Mouse (Mus musculus): ENCODE measurements around the gene Slmap. TPM values are rescaled to one million over a fixed set of nuclear protein-coding genes. Genes with fewer than 3 reads are reported as not detected.

Slmap gene
- total and polyA plus RNA-seq, 3 experiments, result 19.0 to 61.0 (median 51.0) TPM

- Histone ChIP-seq H3K27ac (ENCODE audit: insufficient read depth, low read depth) (no peak overlapping the region), H3K4me3 (replicated peaks in 1 of 3; ENCODE audit: low read depth in 2 of 3, low read length in 2 of 3, poor library complexity in 1 of 3) (no peak overlapping the region), H3K9ac (ENCODE audit: insufficient read depth, low read depth) (no peak overlapping the region), H3K9me3 (replicated peaks; ENCODE audit: low read length) (peaks cover 2% of the 10 kb centered on the region), H3K4me1 (ENCODE audit: control insufficient read depth in 1 of 2, insufficient read depth in 2 of 2) (peaks cover 0 to 14% of the 10 kb centered on the region in 2 experiments; a peak in 2 of 4 replicates), H3K36me3 (replicated peaks in 1 of 2; ENCODE audit: control insufficient read depth in 1 of 2, insufficient read depth in 1 of 2, low read length in 1 of 2) (no peaks in the 10 kb centered on the region), H3K4me2 (ENCODE audit: insufficient read depth, low read depth, poor library complexity, severe bottlenecking) (no peak overlapping the region), H3K27me3 (replicated peaks) (no peaks in the 10 kb centered on the region), H3K79me2 (replicated peaks; ENCODE audit: control insufficient read depth, extremely low read depth, insufficient read depth, poor library complexity, severe bottlenecking) (no peaks in the 10 kb centered on the region)
- no peak for TF ChIP-seq E2F4 (IDR thresholded peaks at IDR 0.05; ENCODE audit: insufficient replicate concordance, low read depth, low read length)
- no peak for TF ChIP-seq EP300 (IDR thresholded peaks at IDR 0.05; ENCODE audit: low read length)
- TF ChIP-seq RAD21 (IDR thresholded peaks at IDR 0.05; ENCODE audit: low read depth, low read length), result no peak
- TF ChIP-seq ZKSCAN1 (IDR thresholded peaks at IDR 0.05; ENCODE audit: borderline replicate concordance, low read depth, low read length), result no peak
- no peak for TF ChIP-seq MAZ (IDR thresholded peaks at IDR 0.05; ENCODE audit: low read depth, low read length)
- TF ChIP-seq JUND (conservative IDR thresholded peaks at IDR 0.05; ENCODE audit: low read depth, low read length), result no peak
- no peak for TF ChIP-seq MAX (IDR thresholded peaks at IDR 0.05; ENCODE audit: low read length)
- TF ChIP-seq POLR2AphosphoS2 (IDR thresholded peaks at IDR 0.05; ENCODE audit: low read depth, low read length), result no peak
- no peak for TF ChIP-seq MEF2A (IDR thresholded peaks at IDR 0.05; ENCODE audit: borderline replicate concordance, low read depth, low read length)
- no peak for TF ChIP-seq MYC (IDR thresholded peaks at IDR 0.05; ENCODE audit: low read depth, low read length)
- no peak for TF ChIP-seq TCF12 (IDR thresholded peaks at IDR 0.05; ENCODE audit: low read depth, low read length)
- TF ChIP-seq MXI1 (IDR thresholded peaks at IDR 0.05; ENCODE audit: low read depth, low read length), result no peak
- no peak for TF ChIP-seq CHD2 (IDR thresholded peaks at IDR 0.05; ENCODE audit: low read length)
- no peak for TF ChIP-seq ZMIZ1 (IDR thresholded peaks at IDR 0.05; ENCODE audit: low read depth, low read length)
- no peak for TF ChIP-seq CTCF (conservative IDR thresholded peaks at IDR 0.05 in 1 of 2, IDR thresholded peaks at IDR 0.05 in 1 of 2; ENCODE audit: low read depth in 2 of 2, low read length in 2 of 2)
- no peak for TF ChIP-seq UBTF (IDR thresholded peaks at IDR 0.05; ENCODE audit: low read depth, low read length)
- TF ChIP-seq ZNF384 (IDR thresholded peaks at IDR 0.05; ENCODE audit: low read depth, low read length), result no peak
- DNase-seq (ENCODE audit: extremely low read depth), result peak; percentile 40
- in situ Hi-C loops (cut with MboI; ENCODE audit: low pct_ligation_motif_present, low pct_unique_long_range_greater_than_20kb, low sequenced_read_pairs) (no loop called here), dilution Hi-C loops (cut with MboI; ENCODE audit: extremely low pct_ligation_motif_present, extremely low pct_unique_long_range_greater_than_20kb, low sequenced_read_pairs) (no loop called here)
These were observed 37.4 kb upstream of the Slmap start for GRCm38 (mm10) chr14:26571951-26572675.

- no peaks in the 10 kb centered on the region for H3K27me3 ChIP-seq (replicated peaks)
- H3K4me2 ChIP-seq (ENCODE audit: insufficient read depth, low read depth, poor library complexity, severe bottlenecking), result no peak overlapping the region
- dilution Hi-C loops (cut with MboI; ENCODE audit: extremely low pct_ligation_motif_present, extremely low pct_unique_long_range_greater_than_20kb, low sequenced_read_pairs), result no loop called here
- no peak overlapping the region for H3K9ac ChIP-seq (ENCODE audit: insufficient read depth, low read depth)
- no peak overlapping the region for H3K4me3 ChIP-seq (replicated peaks in 1 of 3; ENCODE audit: low read depth in 2 of 3, low read length in 2 of 3, poor library complexity in 1 of 3)
- peaks cover 2 to 35% of the 10 kb centered on the region in 2 experiments; a peak in 3 of 4 replicates for H3K4me1 ChIP-seq (ENCODE audit: control insufficient read depth in 1 of 2, insufficient read depth in 2 of 2)
- TF ChIP-seq ETS1 (conservative IDR thresholded peaks at IDR 0.05; ENCODE audit: low read depth, low read length) (no peak), KAT2A (IDR thresholded peaks at IDR 0.05; ENCODE audit: insufficient replicate concordance, low read length) (no peak), ZKSCAN1 (IDR thresholded peaks at IDR 0.05; ENCODE audit: borderline replicate concordance, low read depth, low read length) (no peak), NELFE (IDR thresholded peaks at IDR 0.05; ENCODE audit: low read depth, low read length) (no peak), ZNF384 (IDR thresholded peaks at IDR 0.05; ENCODE audit: low read depth, low read length) (no peak), POLR2AphosphoS2 (IDR thresholded peaks at IDR 0.05; ENCODE audit: low read depth, low read length) (no peak), MXI1 (IDR thresholded peaks at IDR 0.05; ENCODE audit: low read depth, low read length) (no peak), USF1 (IDR thresholded peaks at IDR 0.05; ENCODE audit: low read depth, low read length) (no peak), MAFK (IDR thresholded peaks at IDR 0.05; ENCODE audit: insufficient replicate concordance, low read length) (no peak), SIN3A (IDR thresholded peaks at IDR 0.05; ENCODE audit: low read length) (no peak), NRF1 (IDR thresholded peaks at IDR 0.05; ENCODE audit: low read depth, low read length) (no peak), JUND (conservative IDR thresholded peaks at IDR 0.05; ENCODE audit: low read depth, low read length) (no peak), GABPA (IDR thresholded peaks at IDR 0.05; ENCODE audit: insufficient replicate concordance, low read depth, low read length) (no peak), CTCF (conservative IDR thresholded peaks at IDR 0.05 in 1 of 2, IDR thresholded peaks at IDR 0.05 in 1 of 2; ENCODE audit: low read depth in 2 of 2, low read length in 2 of 2) (no peak), CHD2 (IDR thresholded peaks at IDR 0.05; ENCODE audit: low read length) (no peak), MEF2A (IDR thresholded peaks at IDR 0.05; ENCODE audit: borderline replicate concordance, low read depth, low read length) (no peak), IRF4 (IDR thresholded peaks at IDR 0.05; ENCODE audit: low read depth, low read length) (no peak), ELF1 (IDR thresholded peaks at IDR 0.05; ENCODE audit: low read depth, low read length) (no peak), MAZ (IDR thresholded peaks at IDR 0.05; ENCODE audit: low read depth, low read length) (no peak)
- no peak overlapping the region for H3K27ac ChIP-seq (ENCODE audit: insufficient read depth, low read depth)
- in situ Hi-C loops (cut with MboI; ENCODE audit: low pct_ligation_motif_present, low pct_unique_long_range_greater_than_20kb, low sequenced_read_pairs), result no loop called here
- DNase-seq (ENCODE audit: extremely low read depth), result no peak
- H3K79me2 ChIP-seq (replicated peaks; ENCODE audit: control insufficient read depth, extremely low read depth, insufficient read depth, poor library complexity, severe bottlenecking), result no peaks in the 10 kb centered on the region
- H3K36me3 ChIP-seq (replicated peaks in 1 of 2; ENCODE audit: control insufficient read depth in 1 of 2, insufficient read depth in 1 of 2, low read length in 1 of 2), result no peaks in the 10 kb centered on the region
- peaks cover 2% of the 10 kb centered on the region for H3K9me3 ChIP-seq (replicated peaks; ENCODE audit: low read length)
These were observed 35.1 kb upstream of the Slmap start for GRCm38 (mm10) chr14:26569880-26570279.
